Mouse (Mus musculus) lung, adult 2 months (tissue): ENCODE results near the gene Fam120a. TPM values are rescaled to one million over a fixed set of nuclear protein-coding genes. Genes with fewer than 3 reads are reported as not detected.

ENCODE experiments used
- DNase-seq: peaks from one replicate; pipeline ENCODE4 v3.0.0; 2022
- H3K4me1 ChIP-seq: fragments of 200-500 bp; 2 replicates; pipeline ENCODE4 v1.6.1; 2011; ENCODE audit warnings: low read length; ENCODE audit not compliant: control insufficient read depth, insufficient read depth
- H3K4me3 ChIP-seq: fragments of 200-500 bp; replicated peaks from 2 replicates; pipeline ENCODE3; 2011; ENCODE audit warnings: low read depth, mild to moderate bottlenecking, control low read depth, low read length; ENCODE audit errors: extremely low read depth
- CTCF ChIP-seq: fragments of 200-500 bp; IDR thresholded peaks from 2 replicates; pipeline ENCODE4 v1.5.1; 2011; ENCODE audit warnings: mild to moderate bottlenecking, low read length, control low read depth; ENCODE audit not compliant: insufficient read depth
- POLR2A ChIP-seq: fragments of 200-500 bp; IDR thresholded peaks from 2 replicates; pipeline ENCODE4 v1.6.1; 2011; ENCODE audit warnings: low read depth, mild to moderate bottlenecking, control low read depth, low read length, borderline replicate concordance; ENCODE audit errors: extremely low read depth
- WGBS: fragments of 180-500 bp; shearing (Covaris S2); methylation state at CpG from one replicate; pipeline ENCODE4 v1.1.7; 2018; 5-methylcytosine and 5-hydroxymethylcytosine counted together
- polyA plus RNA-seq: library from polyadenylated mRNA; depleted of rRNA; stranded (reverse); fragments of >200 nt; gene quantifications from 2 replicates; pipeline ENCODE4 v1.2.3, GENCODE M21; 2012

Gene Fam120a
- polyA plus RNA-seq, 1 experiment, result 64.0 TPM

GRCm38 (mm10) chr13:48970566-48970965 is 2.7 kb upstream of the Fam120a start:
- H3K4me1 ChIP-seq, result 0 out of 2 replicates have a peak, but pooled peaks cover 2% of the 10 kb centered on the region
- TF ChIP-seq CTCF (no peak), POLR2A (no peak)
- H3K4me3 ChIP-seq, result no peak overlapping the region
- DNase-seq, result no peak
- WGBS, result 85% methylated on average over 13 of the region's 13 CpGs

- peaks cover 5% of the 10 kb centered on the region; the same call in 1 of the 2 replicates for H3K4me1 ChIP-seq
- no peak for DNase-seq
- 11% methylated on average over 7 of the region's 7 CpGs for whole genome bisulfite sequencing
- TF ChIP-seq POLR2A, result no peak
- TF ChIP-seq CTCF, result no peak
- H3K4me3 ChIP-seq, result peak overlapping the region; percentile 79
Measured at GRCm38 (mm10) chr13:48968750-48969088, 902 bp upstream of the Fam120a start.

- Histone ChIP-seq H3K4me1 (peaks cover 13% of the 10 kb centered on the region), H3K4me3 (peak overlapping the region; percentile 71)
- TF ChIP-seq CTCF, result no peak
- peak; percentile 56; the same call in 1 of the 2 replicates for TF ChIP-seq POLR2A
- peak; percentile 64 for DNase-seq
- whole genome bisulfite sequencing, result 1% methylated on average over 58 of the region's 58 CpGs
Measured at GRCm38 (mm10) chr13:48966851-48967821, 681 bp downstream of the Fam120a start.

GRCm38 (mm10) chr13:48965559-48966525 is 2.0 kb downstream of the Fam120a start:
- Histone ChIP-seq H3K4me1 (peaks cover 18% of the 10 kb centered on the region), H3K4me3 (peak overlapping the region; percentile 71)
- 3% methylated on average over 7 of the region's 7 CpGs for WGBS
- TF ChIP-seq CTCF, result no peak
- TF ChIP-seq POLR2A, result no peak
- DNase-seq, result peak; percentile 61

GRCm38 (mm10) chr13:48964850-48965249 is 3.0 kb downstream of the Fam120a start:
- no peak for DNase-seq
- TF ChIP-seq CTCF, result no peak
- no peak for TF ChIP-seq POLR2A
- WGBS, result 47% methylated on average over 4 of the region's 4 CpGs
- peaks cover 18% of the 10 kb centered on the region for H3K4me1 ChIP-seq
- H3K4me3 ChIP-seq, result no peak overlapping the region

GRCm38 (mm10) chr13:48963111-48963510 is 4.7 kb downstream of the Fam120a start:
- TF ChIP-seq CTCF, result no peak
- TF ChIP-seq POLR2A, result no peak
- WGBS, result 61% methylated on average over 1 of the region's 1 CpGs

GRCm38 (mm10) chr13:48962519-48962918 is 5.3 kb downstream of the Fam120a start:
- 12% methylated on average over 3 of the region's 3 CpGs for WGBS
- Histone ChIP-seq H3K4me1 (peaks cover 23% of the 10 kb centered on the region), H3K4me3 (no peak overlapping the region)
- TF ChIP-seq POLR2A (no peak), CTCF (no peak)
- no peak for DNase-seq

More at GRCm38 (mm10) chr13:48963111-48963510, 4.7 kb downstream of the Fam120a start:
- no peak for DNase-seq
- Histone ChIP-seq H3K4me3 (no peak overlapping the region), H3K4me1 (peaks cover 23% of the 10 kb centered on the region)

GRCm38 (mm10) chr13:48958608-48959007 is 9.2 kb downstream of the Fam120a start:
- no peak for TF ChIP-seq POLR2A
- no peak for TF ChIP-seq CTCF
- no peak overlapping the region for H3K4me3 ChIP-seq
- 52% methylated on average over 4 of the region's 4 CpGs for WGBS
- DNase-seq, result no peak
- H3K4me1 ChIP-seq, result peaks cover 24% of the 10 kb centered on the region

GRCm38 (mm10) chr13:48954825-48955224 is 13.0 kb downstream of the Fam120a start:
- 72% methylated on average over 4 of the region's 4 CpGs for WGBS
- Histone ChIP-seq H3K4me3 (no peak overlapping the region), H3K4me1 (peaks cover 13% of the 10 kb centered on the region)
- no peak for TF ChIP-seq POLR2A
- no peak for TF ChIP-seq CTCF
- DNase-seq, result no peak
